9 mouse cellular contexts compared by ENCODE assay signal in genomic region chr17:50150416-50151207, GRCm38 (mm10). TPM values are rescaled to one million over a fixed set of nuclear protein-coding genes. Genes with fewer than 3 reads are reported as not detected.
DNase-seq lines count a peak whose midpoint lies in the region; ATAC-seq and TF ChIP-seq lines count a peak whose summit lies in the region.
"Had no signal": no experiment of that assay in that cellular context is flagged by ENCODE, and none has a peak within 500 bp of the region (broad histone marks: within the 10 kb centered on the region; RNA-seq: fewer than 3 reads in every experiment).

No protein-coding gene starts in this region.

- 0 out of 2 replicates have a peak overlapping the region, but pooled peaks have one; percentile 6 for H3K9ac ChIP-seq in forebrain, embryonic 14.5 days (ENCODE audit: low read length)
- no peak overlapping the region for H3K9ac ChIP-seq in midbrain, embryonic 16.5 days (ENCODE audit: low read depth, low read length)
- H3K9ac ChIP-seq in intestine, postnatal 0 days (ENCODE audit: low read depth, low read length) = no peak overlapping the region
- H3K9ac ChIP-seq: lung, embryonic 14.5 days had no signal

- no peaks in the 10 kb centered on the region for H3K36me3 ChIP-seq in forebrain, embryonic 14.5 days (ENCODE audit: control insufficient read depth, insufficient read depth, low read length)
- no peaks in the 10 kb centered on the region for H3K36me3 ChIP-seq in midbrain, embryonic 16.5 days (ENCODE audit: control insufficient read depth, insufficient read depth, low read length)
- H3K36me3 ChIP-seq in intestine, postnatal 0 days (ENCODE audit: control insufficient read depth, insufficient read depth) = no peaks in the 10 kb centered on the region

- peak overlapping the region; percentile 80; the same call in 1 of the 2 replicates for H3K27ac ChIP-seq in forebrain, embryonic 14.5 days (ENCODE audit: low read depth, low read length)
- peak overlapping the region; percentile 80 for H3K27ac ChIP-seq in layer of hippocampus, adult 2 months
- H3K27ac ChIP-seq in midbrain, embryonic 16.5 days (ENCODE audit: low read length) = peak overlapping the region; percentile 72
- H3K27ac ChIP-seq in intestine, postnatal 0 days (ENCODE audit: low read depth, low read length) = no peak overlapping the region

- WGBS in forebrain, embryonic 14.5 days = 61% methylated on average over 16 of the region's 16 CpGs
- 35% methylated on average over 16 of the region's 16 CpGs for WGBS in midbrain, embryonic 16.5 days
- WGBS in intestine, postnatal 0 days = 67% methylated on average over 16 of the region's 16 CpGs

- H3K4me1 ChIP-seq in forebrain, embryonic 14.5 days (ENCODE audit: control insufficient read depth, insufficient read depth, low read length) = 0 out of 2 replicates have a peak, but pooled peaks cover 2% of the 10 kb centered on the region
- H3K4me1 ChIP-seq in midbrain, embryonic 16.5 days (ENCODE audit: control insufficient read depth, insufficient read depth, low read length) = peaks cover 25% of the 10 kb centered on the region
- no peaks in the 10 kb centered on the region for H3K4me1 ChIP-seq in intestine, postnatal 0 days (replicated peaks; ENCODE audit: control insufficient read depth, insufficient read depth, low read length)

- no peaks in the 10 kb centered on the region for H3K9me3 ChIP-seq in forebrain, embryonic 14.5 days (replicated peaks; ENCODE audit: control insufficient read depth, low read length)
- no peaks in the 10 kb centered on the region for H3K9me3 ChIP-seq in midbrain, embryonic 16.5 days (replicated peaks; ENCODE audit: control insufficient read depth, low read length, poor library complexity, severe bottlenecking)
- no peaks in the 10 kb centered on the region for H3K9me3 ChIP-seq in intestine, postnatal 0 days (ENCODE audit: control insufficient read depth)

- no peak overlapping the region for H3K4me2 ChIP-seq in forebrain, embryonic 14.5 days (ENCODE audit: low read length)
- peak overlapping the region; percentile 12; the same call in 1 of the 2 replicates for H3K4me2 ChIP-seq in midbrain, embryonic 16.5 days (ENCODE audit: low read length)
- no peak overlapping the region for H3K4me2 ChIP-seq in intestine, postnatal 0 days (replicated peaks; ENCODE audit: low read depth)
- H3K4me2 ChIP-seq: lung, embryonic 14.5 days had no signal

- DNase-seq in cerebellum, postnatal 25 days = peak; percentile 8 to 16
- DNase-seq in cerebellum, postnatal 36 days = no peak
- peak; percentile 66 for DNase-seq in forebrain, embryonic 14.5 days (ENCODE audit: low spot score)
- DNase-seq in layer of hippocampus, adult 2 months (ENCODE audit: low spot score in 2 of 2) = peak; percentile 56 to 72
- DNase-seq in embryo, embryonic 11 days = no peak
- DNase-seq in testis, postnatal 14 days (ENCODE audit: low spot score) = no peak
- DNase-seq: lung, embryonic 14.5 days had no signal

- no peaks in the 10 kb centered on the region for H3K27me3 ChIP-seq in forebrain, embryonic 14.5 days (replicated peaks; ENCODE audit: control insufficient read depth, insufficient read depth, low read length)
- no peaks in the 10 kb centered on the region for H3K27me3 ChIP-seq in midbrain, embryonic 16.5 days (ENCODE audit: control insufficient read depth, insufficient read depth, low read depth, low read length)
- H3K27me3 ChIP-seq in intestine, postnatal 0 days (replicated peaks; ENCODE audit: control insufficient read depth, insufficient read depth, low read length) = no peaks in the 10 kb centered on the region

- peak; percentile 61; the same call in 1 of the 2 replicates for ATAC-seq in forebrain, embryonic 14.5 days
- peak; percentile 74 for ATAC-seq in midbrain, embryonic 16.5 days
- ATAC-seq in intestine, postnatal 0 days = no peak

- TF ChIP-seq CTCF in layer of hippocampus, adult 2 months (conservative IDR thresholded peaks at IDR 0.05) = peak; percentile 29; the same call in 1 of the 2 replicates
- no peak for TF ChIP-seq CTCF in intestine, postnatal 0 days (IDR thresholded peaks at IDR 0.05; ENCODE audit: low read depth)

- H3K4me3 ChIP-seq in forebrain, embryonic 14.5 days (ENCODE audit: low read depth, low read length) = no peak overlapping the region
- H3K4me3 ChIP-seq in layer of hippocampus, adult 2 months = peak overlapping the region; percentile 10; the same call in 1 of the 2 replicates
- H3K4me3 ChIP-seq in midbrain, embryonic 16.5 days (ENCODE audit: low read depth, low read length) = no peak overlapping the region
- no peak overlapping the region for H3K4me3 ChIP-seq in intestine, postnatal 0 days (ENCODE audit: low read depth, low read length)

RNA-seq across cellular contexts. Expression of gene Rftn1, which starts 39.9 kb away (rescaled TPM):
- 14.8 and 21.1 TPM in 2 replicates for polyA plus RNA-seq in forebrain, embryonic 14.5 days (2014; fragmentation: Nextera tagmentation; extraction: Ambion mirVana)
- 10 to 100 TPM; 14.3 to 16.5 TPM for total RNA-seq in layer of hippocampus, adult 2 months (2021)
- polyA plus RNA-seq in midbrain, embryonic 16.5 days (2015; fragmentation: Nextera tagmentation; extraction: Ambion mirVana) = 28.2 and 30.1 TPM in 2 replicates
- 6.9 and 7.1 TPM in 2 replicates for polyA plus RNA-seq in intestine, postnatal 0 days (2015; fragmentation: Nextera tagmentation; extraction: Ambion mirVana)

Comparison
In these comparisons a context has a peak if more than half of its experiments do, and no peak if none do; other contexts are left out.
1. DNase-seq: peak in cerebellum, postnatal 25 days (2 of 2), forebrain, embryonic 14.5 days (single experiment) and layer of hippocampus, adult 2 months (2 of 2); none in cerebellum, postnatal 36 days (0 of 2), embryo, embryonic 11 days (single experiment) and testis, postnatal 14 days (single experiment).